In the genomic region with DNA sequence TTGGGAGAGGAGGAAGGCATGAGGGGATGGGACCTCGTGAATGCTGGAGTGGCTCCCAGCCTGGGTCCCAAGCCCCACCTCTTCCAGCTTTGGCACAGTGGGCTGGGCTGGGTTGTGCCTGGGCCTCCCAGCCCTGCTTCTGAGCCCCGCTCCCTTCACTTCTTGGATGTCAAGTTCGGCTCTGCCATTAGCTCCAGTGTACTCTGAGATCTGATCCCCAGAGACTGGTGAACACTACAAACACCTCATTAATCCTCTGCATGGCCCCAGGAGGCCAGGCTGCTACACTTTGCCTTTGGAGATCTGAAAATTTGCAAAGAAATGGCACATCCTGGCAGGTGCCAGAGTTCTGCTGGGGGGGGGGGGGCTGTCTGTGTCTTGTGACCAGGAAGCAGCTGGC, we compare ENCODE assay signal across 23 mouse cellular contexts. TPM values are rescaled to one million over a fixed set of nuclear protein-coding genes. Genes with fewer than 3 reads are reported as not detected.
A peak's percentile ranks its signal among the peaks of the same experiment; 100 is the strongest.
DNase-seq lines count a peak whose midpoint lies in the region; ATAC-seq and TF ChIP-seq lines count a peak whose summit lies in the region.
"Had no signal": no experiment of that assay in that cellular context is flagged by ENCODE, and none has a peak within 500 bp of the region (broad histone marks: within the 10 kb centered on the region; RNA-seq: fewer than 3 reads in every experiment).

No protein-coding gene starts in this region.

- no peaks in the 10 kb centered on the region for H3K4me1 ChIP-seq in embryonic facial prominence, embryonic 14.5 days (ENCODE audit: control insufficient read depth, insufficient read depth, low read length)
- peaks cover 16% of the 10 kb centered on the region for H3K4me1 ChIP-seq in embryonic facial prominence, embryonic 10.5 days
- H3K4me1 ChIP-seq in neural tube, embryonic 13.5 days (replicated peaks) = peaks cover 36% of the 10 kb centered on the region
- peaks cover 4% of the 10 kb centered on the region for H3K4me1 ChIP-seq in forebrain, postnatal 0 days (ENCODE audit: insufficient read depth)
- H3K4me1 ChIP-seq: heart, embryonic 12.5 days had no signal

- H3K27me3 ChIP-seq in embryonic facial prominence, embryonic 14.5 days (replicated peaks; ENCODE audit: control insufficient read depth, insufficient read depth, low read length) = no peaks in the 10 kb centered on the region
- no peaks in the 10 kb centered on the region for H3K27me3 ChIP-seq in embryonic facial prominence, embryonic 10.5 days (replicated peaks; ENCODE audit: low read depth, poor library complexity, severe bottlenecking)
- no peaks in the 10 kb centered on the region for H3K27me3 ChIP-seq in neural tube, embryonic 13.5 days
- no peaks in the 10 kb centered on the region for H3K27me3 ChIP-seq in forebrain, postnatal 0 days (ENCODE audit: insufficient read depth, low read length)
- H3K27me3 ChIP-seq: embryonic facial prominence, embryonic 12.5 days; forebrain, embryonic 12.5 days; hindbrain, embryonic 12.5 days had no signal

- peak; percentile 56; the same call in 1 of the 2 replicates for ATAC-seq in embryonic facial prominence, embryonic 14.5 days (ENCODE audit: low read depth)
- ATAC-seq in neural tube, embryonic 13.5 days (ENCODE audit: low read depth) = no peak
- ATAC-seq in forebrain, postnatal 0 days = no peak
- ATAC-seq: activated CD4-positive, CD25-positive, alpha-beta regulatory T cell, adult 4 months; forebrain, embryonic 16.5 days; hindbrain, embryonic 16.5 days; Patski had no signal

- no peaks in the 10 kb centered on the region for H3K36me3 ChIP-seq in embryonic facial prominence, embryonic 14.5 days (ENCODE audit: control insufficient read depth, insufficient read depth, low read length)
- H3K36me3 ChIP-seq in embryonic facial prominence, embryonic 10.5 days (replicated peaks) = no peaks in the 10 kb centered on the region
- H3K36me3 ChIP-seq in neural tube, embryonic 13.5 days = no peaks in the 10 kb centered on the region
- H3K36me3 ChIP-seq in forebrain, postnatal 0 days (ENCODE audit: insufficient read depth) = no peaks in the 10 kb centered on the region
- H3K36me3 ChIP-seq: embryonic facial prominence, embryonic 12.5 days; forebrain, embryonic 12.5 days; heart, embryonic 12.5 days; hindbrain, embryonic 12.5 days had no signal

- no peak overlapping the region for H3K27ac ChIP-seq in embryonic facial prominence, embryonic 14.5 days (replicated peaks; ENCODE audit: low read depth, low read length)
- no peak overlapping the region for H3K27ac ChIP-seq in embryonic facial prominence, embryonic 10.5 days (replicated peaks)
- peak overlapping the region; percentile 18; the same call in 1 of the 2 replicates for H3K27ac ChIP-seq in neural tube, embryonic 13.5 days (replicated peaks)
- no peak overlapping the region for H3K27ac ChIP-seq in forebrain, postnatal 0 days (ENCODE audit: low read depth, low read length)
- H3K27ac ChIP-seq: embryonic facial prominence, embryonic 12.5 days; forebrain, embryonic 12.5 days; gastrocnemius, adult 2 months; hindbrain, embryonic 12.5 days had no signal

- TF ChIP-seq CTCF in forebrain, postnatal 0 days (IDR thresholded peaks at IDR 0.05; ENCODE audit: low read depth) = no peak

- H3K9ac ChIP-seq in embryonic facial prominence, embryonic 14.5 days (ENCODE audit: low read depth, low read length) = no peak overlapping the region
- H3K9ac ChIP-seq in neural tube, embryonic 13.5 days = no peak overlapping the region
- no peak overlapping the region for H3K9ac ChIP-seq in forebrain, postnatal 0 days
- H3K9ac ChIP-seq: embryonic facial prominence, embryonic 12.5 days; forebrain, embryonic 12.5 days; heart, embryonic 12.5 days; hindbrain, embryonic 12.5 days had no signal

- no peaks in the 10 kb centered on the region for H3K9me3 ChIP-seq in embryonic facial prominence, embryonic 14.5 days (ENCODE audit: control insufficient read depth, low read length)
- no peaks in the 10 kb centered on the region for H3K9me3 ChIP-seq in embryonic facial prominence, embryonic 10.5 days
- no peaks in the 10 kb centered on the region for H3K9me3 ChIP-seq in neural tube, embryonic 13.5 days
- no peaks in the 10 kb centered on the region for H3K9me3 ChIP-seq in forebrain, postnatal 0 days (ENCODE audit: low read length)
- H3K9me3 ChIP-seq: embryonic facial prominence, embryonic 12.5 days; forebrain, embryonic 12.5 days; heart, embryonic 12.5 days; hindbrain, embryonic 12.5 days had no signal

- H3K4me3 ChIP-seq in embryonic facial prominence, embryonic 14.5 days (ENCODE audit: low read depth, low read length) = no peak overlapping the region
- no peak overlapping the region for H3K4me3 ChIP-seq in embryonic facial prominence, embryonic 10.5 days
- H3K4me3 ChIP-seq in neural tube, embryonic 13.5 days = no peak overlapping the region
- H3K4me3 ChIP-seq in forebrain, postnatal 0 days (ENCODE audit: low read depth, low read length) = no peak overlapping the region
- H3K4me3 ChIP-seq: embryonic facial prominence, embryonic 12.5 days; forebrain, embryonic 12.5 days; gastrocnemius, adult 2 months; heart, embryonic 12.5 days; hindbrain, embryonic 12.5 days had no signal

- WGBS in embryonic facial prominence, embryonic 14.5 days = 55% methylated on average over 3 of the region's 3 CpGs
- WGBS in embryonic facial prominence, embryonic 10.5 days = 64% methylated on average over 3 of the region's 3 CpGs
- WGBS in neural tube, embryonic 13.5 days = 64% methylated on average over 3 of the region's 3 CpGs
- WGBS in forebrain, postnatal 0 days = 56% methylated on average over 3 of the region's 3 CpGs

- no peak overlapping the region for H3K4me2 ChIP-seq in embryonic facial prominence, embryonic 14.5 days (ENCODE audit: low read depth, low read length)
- H3K4me2 ChIP-seq in neural tube, embryonic 13.5 days = no peak overlapping the region
- no peak overlapping the region for H3K4me2 ChIP-seq in forebrain, postnatal 0 days (ENCODE audit: low read depth)
- H3K4me2 ChIP-seq: embryonic facial prominence, embryonic 12.5 days; forebrain, embryonic 12.5 days; heart, embryonic 12.5 days; hindbrain, embryonic 12.5 days had no signal

- peak; percentile 57 for DNase-seq in embryonic facial prominence, embryonic 14.5 days (ENCODE audit: low spot score)
- no peak for DNase-seq in embryonic facial prominence, embryonic 10.5 days (ENCODE audit: low spot score)
- DNase-seq in lung, postnatal 10 days = peak; percentile 37
- DNase-seq in lung, adult 18-20 months = no peak
- DNase-seq in neural tube, embryonic 10.5 days (ENCODE audit: extremely low spot score, low spot score) = no peak
- DNase-seq in forebrain, postnatal 0 days = no peak
- DNase-seq: adrenal gland, postnatal 14 days; embryo, embryonic 11 days; gastrocnemius, adult 2 months; gastrocnemius, postnatal 25 days; heart, postnatal 36 days had no signal

RNA-seq across cellular contexts. Expression of a gene that starts 39.7 kb away (rescaled TPM):
- 4.0 and 4.9 TPM in 2 replicates for polyA plus RNA-seq in embryonic facial prominence, embryonic 14.5 days (2014; fragmentation: Nextera tagmentation; extraction: Ambion mirVana)
- polyA plus RNA-seq in embryonic facial prominence, embryonic 10.5 days (2016; fragmentation: Nextera tagmentation; extraction: Ambion mirVana) = 5.2 and 5.7 TPM in 2 replicates
- polyA plus RNA-seq in neural tube, embryonic 13.5 days (2015; fragmentation: Nextera tagmentation; extraction: Ambion mirVana) = 101 and 104 TPM in 2 replicates
- total RNA-seq in forebrain, postnatal 0 days (2014; rRNA removed) = 64.2 and 65.8 TPM in 2 replicates
- polyA plus RNA-seq in forebrain, postnatal 0 days (2015; fragmentation: Nextera tagmentation; extraction: Ambion mirVana) = 123 and 127 TPM in 2 replicates
- total RNA-seq: common myeloid progenitor, adult 5-6 weeks; gastrocnemius, adult 2 months; gastrocnemius, postnatal 25 days; granulocyte monocyte progenitor cell, adult 5-6 weeks; MEL had no signal

Comparison
In these comparisons a context has a peak if more than half of its experiments do, and no peak if none do; other contexts are left out.
1. DNase-seq: peak in embryonic facial prominence, embryonic 14.5 days (single experiment) and lung, postnatal 10 days (single experiment); none in embryonic facial prominence, embryonic 10.5 days (single experiment), lung, adult 18-20 months (0 of 2), neural tube, embryonic 10.5 days (single experiment) and forebrain, postnatal 0 days (single experiment).
2. RNA of a gene that starts 39.7 kb away (polyA plus RNA-seq): 123 to 127 TPM in forebrain, postnatal 0 days and 101 to 104 TPM in neural tube, embryonic 13.5 days; 5.2 to 5.7 TPM in embryonic facial prominence, embryonic 10.5 days and 4.0 to 4.9 TPM in embryonic facial prominence, embryonic 14.5 days; every median in the first group is over 10 times any median in the second.